Mouse (Mus musculus) common myeloid progenitor, adult 5-6 weeks (primary cell): ENCODE results near the gene Socs5. TPM values are rescaled to one million over a fixed set of nuclear protein-coding genes. Genes with fewer than 3 reads are reported as not detected.

ENCODE experiments used
- ATAC-seq: replicated peaks from 2 replicates; pipeline ENCODE4 v1.8.0; 2016; ENCODE audit warnings: low read depth, mild to moderate bottlenecking, moderate TSS enrichment, inconsistent platforms; ENCODE audit not compliant: poor library complexity, severe bottlenecking
- total RNA-seq: library from RNA; stranded (forward); fragments of 200-1000, 187-1606 nt; gene quantifications from 2 replicates; pipeline ENCODE4 v1.2.3, GENCODE M21; 2017

Gene Socs5
- total RNA-seq, 1 experiment from 2014 or later = 7.2 TPM

- peak; percentile 53 for ATAC-seq
These were observed 51.1 kb downstream of the Socs5 start for GRCm38 (mm10) chr17:87158597-87158996.

GRCm38 (mm10) chr17:87160270-87160669, 52.8 kb downstream of the Socs5 start:
- no peak for ATAC-seq

- no peak for ATAC-seq
These were observed 56.9 kb downstream of the Socs5 start for GRCm38 (mm10) chr17:87164312-87164922.

- no peak for ATAC-seq
These were observed 59.9 kb downstream of the Socs5 start for GRCm38 (mm10) chr17:87167407-87167806.

GRCm38 (mm10) chr17:87169076-87169475, 61.6 kb downstream of the Socs5 start:
- no peak for ATAC-seq

GRCm38 (mm10) chr17:87170364-87170763, 62.9 kb downstream of the Socs5 start:
- peak; percentile 93 for ATAC-seq

GRCm38 (mm10) chr17:87172031-87172430, 64.6 kb downstream of the Socs5 start:
- no peak for ATAC-seq

- ATAC-seq = no peak
These were observed 66.5 kb downstream of the Socs5 start for GRCm38 (mm10) chr17:87173966-87174365.

- ATAC-seq = no peak
These were observed 67.3 kb downstream of the Socs5 start for GRCm38 (mm10) chr17:87174651-87175331.

GRCm38 (mm10) chr17:87176066-87177012, 68.9 kb downstream of the Socs5 start:
- ATAC-seq = no peak

GRCm38 (mm10) chr17:87178596-87179590, 71.4 kb downstream of the Socs5 start:
- no peak for ATAC-seq

- ATAC-seq = peak; percentile 55
These were observed 72.6 kb downstream of the Socs5 start for GRCm38 (mm10) chr17:87179939-87180550.

- ATAC-seq = peak; percentile 78
These were observed 74.3 kb downstream of the Socs5 start for GRCm38 (mm10) chr17:87181683-87182346.

- peak; percentile 27 for ATAC-seq
These were observed 78.1 kb downstream of the Socs5 start for GRCm38 (mm10) chr17:87185461-87186066.

- ATAC-seq = no peak
These were observed 79.5 kb downstream of the Socs5 start for GRCm38 (mm10) chr17:87187005-87187404.
